Mouse (Mus musculus): ENCODE measurements around the gene Map2k7. TPM values are rescaled to one million over a fixed set of nuclear protein-coding genes. Genes with fewer than 3 reads are reported as not detected.

The Map2k7 gene
- polyA plus RNA-seq, 1 experiment from 2014 or later: 22.6 TPM

GRCm38 (mm10) chr8:4206182-4207015, 32.1 kb upstream of the Map2k7 start:
- Histone ChIP-seq H3K27me3 (ENCODE audit: control insufficient read depth, insufficient read depth, low read length) (peaks cover 23% of the 10 kb centered on the region), H3K4me1 (ENCODE audit: control insufficient read depth, insufficient read depth, low read length) (peaks cover 8% of the 10 kb centered on the region; the same call in 1 of the 2 replicates), H3K36me3 (ENCODE audit: control insufficient read depth, insufficient read depth, low read length) (peaks cover 3% of the 10 kb centered on the region; the same call in 1 of the 2 replicates), H3K27ac (ENCODE audit: low read depth, low read length) (no peak overlapping the region), H3K4me2 (replicated peaks; ENCODE audit: low read depth, low read length) (peak overlapping the region; percentile 38), H3K4me3 (ENCODE audit: low read length) (peak overlapping the region; percentile 21), H3K9ac (ENCODE audit: low read depth, low read length) (peak overlapping the region; percentile 47), H3K9me3 (ENCODE audit: control insufficient read depth, low read length) (no peaks in the 10 kb centered on the region)
- ATAC-seq (ENCODE audit: low FRiP score, low TSS enrichment): peak; percentile 32; the same call in 1 of the 2 replicates
- 12% methylated on average over 42 of the region's 44 CpGs for WGBS

- H3K9ac ChIP-seq (ENCODE audit: low read depth, low read length): no peak overlapping the region; the same call in 1 of the 2 replicates
- peaks cover 23% of the 10 kb centered on the region for H3K27me3 ChIP-seq (ENCODE audit: control insufficient read depth, insufficient read depth, low read length)
- H3K4me1 ChIP-seq (ENCODE audit: control insufficient read depth, insufficient read depth, low read length): peaks cover 8% of the 10 kb centered on the region; the same call in 1 of the 2 replicates
- ATAC-seq (ENCODE audit: low FRiP score, low TSS enrichment): no peak
- peaks cover 3% of the 10 kb centered on the region; the same call in 1 of the 2 replicates for H3K36me3 ChIP-seq (ENCODE audit: control insufficient read depth, insufficient read depth, low read length)
- H3K27ac ChIP-seq (ENCODE audit: low read depth, low read length): no peak overlapping the region
- WGBS: 66% methylated on average over 2 of the region's 2 CpGs
- H3K4me2 ChIP-seq (replicated peaks; ENCODE audit: low read depth, low read length): peak overlapping the region; percentile 38; the same call in 1 of the 2 replicates
- no peaks in the 10 kb centered on the region for H3K9me3 ChIP-seq (ENCODE audit: control insufficient read depth, low read length)
- H3K4me3 ChIP-seq (ENCODE audit: low read length): no peak overlapping the region
Measured at GRCm38 (mm10) chr8:4207016-4207350, 31.6 kb upstream of the Map2k7 start.

GRCm38 (mm10) chr8:4211097-4211496, 27.4 kb upstream of the Map2k7 start:
- H3K4me1 ChIP-seq (ENCODE audit: control insufficient read depth, insufficient read depth, low read length): peaks cover 13% of the 10 kb centered on the region; the same call in 1 of the 2 replicates
- no peak overlapping the region for H3K4me3 ChIP-seq (ENCODE audit: low read length)
- ATAC-seq (ENCODE audit: low FRiP score, low TSS enrichment): no peak
- H3K9me3 ChIP-seq (ENCODE audit: control insufficient read depth, low read length): no peaks in the 10 kb centered on the region
- H3K36me3 ChIP-seq (ENCODE audit: control insufficient read depth, insufficient read depth, low read length): no peaks in the 10 kb centered on the region
- peaks cover 25% of the 10 kb centered on the region for H3K27me3 ChIP-seq (ENCODE audit: control insufficient read depth, insufficient read depth, low read length)
- no peak overlapping the region for H3K27ac ChIP-seq (ENCODE audit: low read depth, low read length)
- WGBS: 86% methylated on average over 6 of the region's 6 CpGs
- H3K4me2 ChIP-seq (replicated peaks; ENCODE audit: low read depth, low read length): no peak overlapping the region
- H3K9ac ChIP-seq (ENCODE audit: low read depth, low read length): no peak overlapping the region

GRCm38 (mm10) chr8:4212809-4213209, 25.7 kb upstream of the Map2k7 start:
- Histone ChIP-seq H3K27me3 (ENCODE audit: control insufficient read depth, insufficient read depth, low read length) (peaks cover 32% of the 10 kb centered on the region), H3K4me3 (ENCODE audit: low read length) (peak overlapping the region; percentile 34), H3K9me3 (ENCODE audit: control insufficient read depth, low read length) (no peaks in the 10 kb centered on the region), H3K4me1 (ENCODE audit: control insufficient read depth, insufficient read depth, low read length) (peaks cover 7% of the 10 kb centered on the region; the same call in 1 of the 2 replicates), H3K27ac (ENCODE audit: low read depth, low read length) (no peak overlapping the region), H3K4me2 (replicated peaks; ENCODE audit: low read depth, low read length) (peak overlapping the region; percentile 53), H3K36me3 (ENCODE audit: control insufficient read depth, insufficient read depth, low read length) (no peaks in the 10 kb centered on the region), H3K9ac (ENCODE audit: low read depth, low read length) (peak overlapping the region; percentile 19)
- WGBS: under 1% methylated on average over 25 of the region's 25 CpGs
- peak; percentile 11 for ATAC-seq (ENCODE audit: low FRiP score, low TSS enrichment)

- H3K9ac ChIP-seq (ENCODE audit: low read depth, low read length): peak overlapping the region; percentile 19; the same call in 1 of the 2 replicates
- WGBS: 4% methylated on average over 18 of the region's 18 CpGs
- peaks cover 7% of the 10 kb centered on the region; the same call in 1 of the 2 replicates for H3K4me1 ChIP-seq (ENCODE audit: control insufficient read depth, insufficient read depth, low read length)
- no peaks in the 10 kb centered on the region for H3K36me3 ChIP-seq (ENCODE audit: control insufficient read depth, insufficient read depth, low read length)
- peak overlapping the region; percentile 53 for H3K4me2 ChIP-seq (replicated peaks; ENCODE audit: low read depth, low read length)
- peak overlapping the region; percentile 34 for H3K4me3 ChIP-seq (ENCODE audit: low read length)
- peaks cover 37% of the 10 kb centered on the region for H3K27me3 ChIP-seq (ENCODE audit: control insufficient read depth, insufficient read depth, low read length)
- H3K27ac ChIP-seq (ENCODE audit: low read depth, low read length): no peak overlapping the region
- no peaks in the 10 kb centered on the region for H3K9me3 ChIP-seq (ENCODE audit: control insufficient read depth, low read length)
- peak; percentile 33 for ATAC-seq (ENCODE audit: low FRiP score, low TSS enrichment)
Measured at GRCm38 (mm10) chr8:4213210-4214005, 25.1 kb upstream of the Map2k7 start.

- ATAC-seq (ENCODE audit: low FRiP score, low TSS enrichment): peak; percentile 48
- peak overlapping the region; percentile 34 for H3K4me3 ChIP-seq (ENCODE audit: low read length)
- no peaks in the 10 kb centered on the region for H3K9me3 ChIP-seq (ENCODE audit: control insufficient read depth, low read length)
- no peaks in the 10 kb centered on the region for H3K36me3 ChIP-seq (ENCODE audit: control insufficient read depth, insufficient read depth, low read length)
- H3K27ac ChIP-seq (ENCODE audit: low read depth, low read length): no peak overlapping the region
- WGBS: 12% methylated on average over 33 of the region's 33 CpGs
- H3K4me1 ChIP-seq (ENCODE audit: control insufficient read depth, insufficient read depth, low read length): peaks cover 7% of the 10 kb centered on the region; the same call in 1 of the 2 replicates
- peak overlapping the region; percentile 53 for H3K4me2 ChIP-seq (replicated peaks; ENCODE audit: low read depth, low read length)
- H3K9ac ChIP-seq (ENCODE audit: low read depth, low read length): no peak overlapping the region
- H3K27me3 ChIP-seq (ENCODE audit: control insufficient read depth, insufficient read depth, low read length): peaks cover 37% of the 10 kb centered on the region
Measured at GRCm38 (mm10) chr8:4214006-4214980, 24.2 kb upstream of the Map2k7 start.

GRCm38 (mm10) chr8:4216296-4216695, 22.2 kb upstream of the Map2k7 start:
- Histone ChIP-seq H3K27ac (ENCODE audit: low read depth, low read length) (no peak overlapping the region), H3K4me1 (ENCODE audit: control insufficient read depth, insufficient read depth, low read length) (peaks cover 7% of the 10 kb centered on the region; the same call in 1 of the 2 replicates), H3K27me3 (ENCODE audit: control insufficient read depth, insufficient read depth, low read length) (peaks cover 37% of the 10 kb centered on the region), H3K36me3 (ENCODE audit: control insufficient read depth, insufficient read depth, low read length) (no peaks in the 10 kb centered on the region), H3K9ac (ENCODE audit: low read depth, low read length) (peak overlapping the region; percentile 69; the same call in 1 of the 2 replicates), H3K4me2 (replicated peaks; ENCODE audit: low read depth, low read length) (peak overlapping the region; percentile 89), H3K4me3 (ENCODE audit: low read length) (peak overlapping the region; percentile 55), H3K9me3 (ENCODE audit: control insufficient read depth, low read length) (no peaks in the 10 kb centered on the region)
- WGBS: 5% methylated on average over 18 of the region's 18 CpGs
- no peak for ATAC-seq (ENCODE audit: low FRiP score, low TSS enrichment)
